Mouse (Mus musculus) heart, adult 11 months (tissue): Measurements from ENCODE around the gene Runx2.

Source experiments
- DNase-seq: peaks from one replicate; pipeline ENCODE4 v3.0.0; 2022

The Runx2 gene

DNA sequence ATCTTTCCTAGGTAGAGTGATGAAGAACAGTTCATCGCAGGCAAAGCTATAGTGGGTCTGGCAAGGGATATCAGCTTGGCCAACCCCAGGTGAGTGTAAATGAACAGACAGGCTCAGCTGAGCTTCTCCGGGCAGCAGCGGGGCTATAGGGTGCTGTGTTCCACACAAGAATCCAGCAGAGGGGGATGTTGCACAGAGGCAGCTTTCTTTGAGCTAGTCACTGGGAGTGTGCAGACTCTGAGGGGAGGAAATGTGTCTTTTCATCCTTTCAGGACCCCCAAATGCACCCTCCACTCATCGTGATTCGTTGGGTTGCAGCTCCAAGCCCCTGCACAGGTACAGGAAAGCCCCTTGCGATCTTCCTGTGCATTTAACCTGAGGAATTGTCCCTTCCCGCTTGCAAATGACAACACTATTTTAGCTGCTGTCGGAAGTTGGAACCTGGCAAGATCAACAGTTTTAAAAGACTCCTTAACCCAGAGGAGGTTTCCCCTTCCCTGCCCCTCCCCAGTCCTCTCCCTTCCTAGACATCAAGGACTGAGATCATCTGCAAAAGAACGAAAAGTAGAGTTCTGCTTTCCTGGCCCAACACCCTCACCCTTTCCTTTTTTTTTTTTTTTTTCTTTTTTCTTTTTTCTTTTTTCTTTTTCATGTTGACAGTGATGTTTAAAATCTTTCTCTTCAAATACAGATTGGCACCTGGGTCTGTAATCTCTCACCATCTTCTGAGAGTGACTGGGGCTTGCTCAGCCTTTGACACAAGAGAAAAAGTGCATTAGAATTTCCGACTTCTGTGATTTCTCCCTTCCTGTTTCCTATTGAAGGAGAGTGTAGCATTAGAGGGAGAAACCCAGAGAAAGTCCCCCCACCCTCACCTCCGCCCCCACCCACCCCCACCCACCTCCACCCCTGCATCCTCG is 358.7 kb downstream of the Runx2 start:
- DNase-seq, result no peak

DNA sequence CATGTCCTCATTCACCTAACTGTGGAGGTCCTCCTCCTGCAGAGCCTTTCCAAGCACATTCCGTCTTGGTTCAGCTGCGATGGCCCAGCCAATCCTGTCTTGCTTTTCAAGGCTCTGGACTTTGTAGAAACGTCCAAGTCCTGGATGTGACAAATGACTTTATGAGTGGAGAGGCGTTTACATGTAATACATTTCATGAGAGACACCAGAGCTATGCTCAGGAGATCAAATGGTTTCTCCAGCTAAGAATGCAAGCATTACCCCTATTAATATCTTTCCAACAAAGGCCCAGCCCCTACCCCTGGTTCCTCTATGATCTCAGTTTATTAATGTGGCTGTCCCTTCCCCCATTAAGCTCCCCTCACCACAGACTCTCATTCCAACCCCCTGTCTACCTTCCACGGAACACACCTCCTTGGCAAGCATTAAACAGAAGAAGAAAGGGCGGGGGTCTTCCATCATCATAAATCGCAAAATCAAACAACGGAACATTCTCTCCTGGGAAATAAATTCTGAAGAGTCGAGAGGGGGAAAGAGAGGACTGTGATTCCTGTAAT is 364.6 kb downstream of the Runx2 start:
- DNase-seq, result no peak
